Mouse (Mus musculus): ENCODE measurements around the gene Abcb6. TPM values are rescaled to one million over a fixed set of nuclear protein-coding genes. Genes with fewer than 3 reads are reported as not detected.

The Abcb6 gene
- polyA plus RNA-seq, 1 experiment from 2014 or later: 29.5 TPM

DNA sequence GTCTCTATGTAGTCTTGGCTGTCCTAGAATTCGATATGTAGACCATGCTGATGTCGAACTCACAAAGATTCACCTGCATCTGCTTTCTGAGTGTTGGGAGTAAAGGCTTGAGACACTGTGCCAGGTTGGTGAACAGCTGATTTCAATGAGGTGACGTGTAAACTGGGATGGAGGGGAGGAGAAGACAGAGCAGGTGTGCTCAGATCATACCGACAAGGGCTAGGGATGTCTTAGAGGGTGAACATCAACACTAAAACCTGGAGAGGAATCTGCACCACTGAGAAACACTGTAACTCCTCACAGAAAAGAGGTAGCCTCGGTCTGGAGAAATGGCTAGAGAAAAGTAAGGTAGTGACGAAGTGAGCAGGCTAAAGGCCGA is 12.1 kb downstream of the Abcb6 start:
- Histone ChIP-seq H3K9ac (peak overlapping the region; percentile 79), H3K27ac (peak overlapping the region; percentile 94), H3K4me2 (peak overlapping the region; percentile 76), H3K4me1 (peaks cover 15% of the 10 kb centered on the region), H3K27me3 (no peaks in the 10 kb centered on the region), H3K9me3 (no peaks in the 10 kb centered on the region), H3K4me3 (peak overlapping the region; percentile 80), H3K36me3 (peaks cover 35% of the 10 kb centered on the region)
- ATAC-seq (ENCODE audit: insufficient number of reproducible peaks, low FRiP score, low TSS enrichment, low read depth): no peak; the same call in 1 of the 2 replicates
- 7% methylated on average over 7 of the region's 7 CpGs for WGBS

GRCm38 (mm10) chr1:75160256-75160617 is 20.0 kb downstream of the Abcb6 start:
- no peaks in the 10 kb centered on the region for H3K36me3 ChIP-seq
- H3K4me2 ChIP-seq: no peak overlapping the region
- H3K9ac ChIP-seq: no peak overlapping the region
- no peaks in the 10 kb centered on the region for H3K9me3 ChIP-seq
- no peaks in the 10 kb centered on the region for H3K27me3 ChIP-seq
- no peaks in the 10 kb centered on the region for H3K4me1 ChIP-seq
- H3K4me3 ChIP-seq: no peak overlapping the region
- WGBS: 83% methylated on average over 4 of the region's 4 CpGs
- no peak for ATAC-seq (ENCODE audit: insufficient number of reproducible peaks, low FRiP score, low TSS enrichment, low read depth)
- H3K27ac ChIP-seq: no peak overlapping the region

DNA sequence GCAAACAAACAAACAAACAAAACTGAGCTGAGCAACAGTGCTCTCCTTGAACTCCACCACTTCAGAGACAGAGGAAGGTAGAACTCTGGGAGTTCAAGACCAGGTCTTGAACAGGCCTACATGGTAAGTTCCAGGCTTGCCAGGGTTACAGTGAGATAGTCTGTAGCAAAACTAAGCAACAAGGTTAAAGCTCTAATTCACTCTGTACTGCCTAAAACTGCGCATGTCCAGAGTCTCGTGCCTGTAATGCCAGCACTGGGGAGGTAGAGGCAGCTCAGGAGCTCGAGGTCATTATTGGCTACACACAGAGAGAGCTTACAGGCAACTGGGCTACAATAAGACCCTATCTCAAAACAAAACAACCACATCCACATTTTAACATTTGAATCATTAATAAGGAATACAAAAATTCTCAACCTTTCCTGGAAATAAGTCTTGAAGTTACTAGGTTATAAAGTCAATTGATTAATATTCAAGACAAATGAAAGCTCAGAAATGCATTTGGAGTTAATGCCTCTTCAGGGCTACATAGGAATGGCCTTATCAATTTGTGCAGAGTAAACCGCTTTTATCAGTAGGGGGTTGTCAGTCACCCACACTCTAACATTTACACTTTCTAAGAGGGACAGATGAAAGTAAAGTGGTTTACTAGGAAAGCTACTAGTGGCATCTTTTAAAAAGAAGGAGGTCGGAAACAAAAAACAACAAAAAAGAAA is 20.5 kb downstream of the Abcb6 start:
- Histone ChIP-seq H3K9me3 (no peaks in the 10 kb centered on the region), H3K4me2 (no peak overlapping the region), H3K4me3 (no peak overlapping the region), H3K4me1 (no peaks in the 10 kb centered on the region), H3K27ac (no peak overlapping the region), H3K36me3 (no peaks in the 10 kb centered on the region), H3K9ac (no peak overlapping the region), H3K27me3 (no peaks in the 10 kb centered on the region)
- 75% methylated on average over 5 of the region's 5 CpGs for WGBS
- no peak for ATAC-seq (ENCODE audit: insufficient number of reproducible peaks, low FRiP score, low TSS enrichment, low read depth)

DNA sequence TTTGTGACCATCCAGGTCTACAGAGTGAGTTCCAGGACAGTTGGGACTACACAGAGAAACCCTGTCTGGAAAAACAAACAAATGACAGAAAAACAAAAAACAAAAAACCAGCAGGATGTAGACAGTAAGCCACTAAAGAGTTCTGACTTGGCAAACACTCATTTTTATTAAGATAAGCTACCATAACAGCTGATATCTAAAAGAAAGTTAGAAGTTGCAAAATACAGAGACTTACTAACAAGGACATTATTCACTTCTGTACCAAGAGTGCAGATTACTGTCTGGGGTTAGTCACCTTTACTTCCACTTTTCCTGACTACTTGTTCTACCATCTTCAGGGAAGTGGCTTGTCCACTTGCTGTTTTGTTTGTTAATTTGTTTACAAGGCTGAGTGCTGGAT is 21.2 kb downstream of the Abcb6 start:
- H3K27ac ChIP-seq: no peak overlapping the region
- H3K4me2 ChIP-seq: no peak overlapping the region
- H3K4me3 ChIP-seq: no peak overlapping the region
- ATAC-seq (ENCODE audit: insufficient number of reproducible peaks, low FRiP score, low TSS enrichment, low read depth): no peak
- H3K9ac ChIP-seq: no peak overlapping the region
- no peaks in the 10 kb centered on the region for H3K36me3 ChIP-seq
- no peaks in the 10 kb centered on the region for H3K27me3 ChIP-seq
- H3K9me3 ChIP-seq: no peaks in the 10 kb centered on the region
- no peaks in the 10 kb centered on the region for H3K4me1 ChIP-seq

DNA sequence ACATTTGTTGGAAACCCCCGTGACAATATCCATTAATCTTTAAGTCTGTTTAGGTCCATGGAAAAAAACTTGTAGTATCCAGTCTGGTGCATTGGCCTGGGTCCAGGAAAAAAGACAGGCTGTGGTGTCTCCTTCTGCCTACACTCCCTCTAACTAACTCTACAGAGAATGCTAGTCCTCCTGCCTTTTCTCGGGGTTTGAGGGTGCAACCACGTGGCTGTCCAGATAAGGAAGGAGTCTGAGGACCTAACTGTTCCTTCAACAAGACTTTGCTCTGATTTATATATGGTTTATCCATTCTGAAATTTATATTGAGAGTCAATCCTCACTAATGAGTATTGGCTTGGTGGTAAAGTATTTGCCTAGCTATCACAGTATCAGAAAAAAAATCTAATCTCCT is 24.4 kb downstream of the Abcb6 start:
- Histone ChIP-seq H3K36me3 (no peaks in the 10 kb centered on the region), H3K4me2 (no peak overlapping the region), H3K4me1 (no peaks in the 10 kb centered on the region), H3K9me3 (no peaks in the 10 kb centered on the region), H3K27me3 (no peaks in the 10 kb centered on the region), H3K4me3 (no peak overlapping the region), H3K9ac (no peak overlapping the region), H3K27ac (no peak overlapping the region)
- WGBS: 60% methylated on average over 3 of the region's 3 CpGs
- no peak for ATAC-seq (ENCODE audit: insufficient number of reproducible peaks, low FRiP score, low TSS enrichment, low read depth)

GRCm38 (mm10) chr1:75148727-75149126 is 31.5 kb downstream of the Abcb6 start:
- Histone ChIP-seq H3K4me2 (no peak overlapping the region), H3K36me3 (peaks cover 47% of the 10 kb centered on the region), H3K4me3 (no peak overlapping the region)

DNA sequence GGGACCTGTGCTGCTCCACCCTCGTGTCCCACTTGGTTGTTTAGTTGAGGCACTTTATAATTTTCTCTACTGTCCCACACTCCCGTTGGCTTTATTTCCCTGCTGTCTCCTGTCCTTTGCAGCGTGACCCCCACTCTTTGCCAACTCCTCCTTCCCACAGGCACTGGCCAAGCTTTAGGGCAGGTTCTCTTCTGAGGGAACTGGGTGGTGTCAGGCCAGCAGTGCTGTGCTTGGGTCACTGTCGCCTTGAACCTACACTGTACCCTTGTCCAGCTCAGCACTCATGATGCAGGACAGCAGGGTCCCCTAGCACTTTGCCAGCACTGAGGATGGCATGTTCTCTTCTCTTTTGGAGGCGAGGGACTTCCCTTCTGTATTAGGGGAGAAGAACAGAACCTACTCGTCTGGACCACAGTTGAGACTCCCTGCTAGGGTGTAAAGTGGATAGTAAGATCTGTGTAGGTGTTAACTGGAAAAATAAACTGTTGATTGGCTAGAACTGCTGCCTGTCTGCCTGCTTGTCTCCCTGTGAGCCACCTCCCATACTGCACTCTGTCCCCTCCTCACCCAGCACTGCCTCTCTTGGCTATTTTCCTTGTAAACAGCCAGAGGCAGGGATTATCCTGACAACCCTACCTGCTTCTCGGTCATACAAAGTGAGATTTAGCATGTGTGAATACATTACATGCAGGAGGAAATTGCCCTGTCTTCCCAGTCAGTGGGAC is 32.6 kb downstream of the Abcb6 start:
- H3K36me3 ChIP-seq: peaks cover 47% of the 10 kb centered on the region
- no peak overlapping the region for H3K4me3 ChIP-seq
- H3K27ac ChIP-seq: no peak overlapping the region
- no peaks in the 10 kb centered on the region for H3K27me3 ChIP-seq
- no peak for ATAC-seq (ENCODE audit: insufficient number of reproducible peaks, low FRiP score, low TSS enrichment, low read depth)
- no peak overlapping the region for H3K4me2 ChIP-seq
- peaks cover 11% of the 10 kb centered on the region for H3K4me1 ChIP-seq
- H3K9ac ChIP-seq: no peak overlapping the region
- 77% methylated on average over 7 of the region's 7 CpGs for WGBS
- no peaks in the 10 kb centered on the region for H3K9me3 ChIP-seq

More at GRCm38 (mm10) chr1:75148727-75149126, 31.5 kb downstream of the Abcb6 start:
- Histone ChIP-seq H3K4me1 (peaks cover 6% of the 10 kb centered on the region), H3K9me3 (no peaks in the 10 kb centered on the region), H3K27ac (no peak overlapping the region), H3K27me3 (no peaks in the 10 kb centered on the region), H3K9ac (no peak overlapping the region)
- 89% methylated on average over 4 of the region's 4 CpGs for WGBS
- no peak for ATAC-seq (ENCODE audit: insufficient number of reproducible peaks, low FRiP score, low TSS enrichment, low read depth)

DNA sequence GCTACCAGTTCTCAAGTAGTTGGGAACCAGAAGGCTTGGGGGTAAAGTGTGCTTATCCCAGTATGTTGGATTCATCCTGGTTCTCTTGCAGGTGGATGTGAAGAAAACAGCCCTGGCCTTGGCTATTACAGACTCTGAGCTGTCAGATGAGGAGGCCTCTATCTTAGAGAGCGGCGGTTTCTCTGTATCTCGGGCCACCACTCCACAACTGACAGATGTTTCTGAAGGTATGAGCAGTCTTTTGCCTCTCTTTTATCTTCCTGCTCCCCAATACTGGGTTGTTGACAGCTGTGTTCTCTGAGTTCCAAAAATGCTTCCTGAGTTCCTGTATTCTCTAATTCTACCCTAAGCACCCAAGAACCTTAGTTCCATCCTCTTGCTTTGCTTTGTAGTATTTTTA is 34.6 kb downstream of the Abcb6 start:
- Histone ChIP-seq H3K9ac (no peak overlapping the region), H3K27me3 (no peaks in the 10 kb centered on the region), H3K36me3 (peaks cover 47% of the 10 kb centered on the region), H3K4me3 (no peak overlapping the region), H3K4me1 (peaks cover 18% of the 10 kb centered on the region), H3K9me3 (no peaks in the 10 kb centered on the region), H3K27ac (no peak overlapping the region), H3K4me2 (no peak overlapping the region)
- 92% methylated on average over 3 of the region's 3 CpGs for WGBS
- ATAC-seq (ENCODE audit: insufficient number of reproducible peaks, low FRiP score, low TSS enrichment, low read depth): no peak

- WGBS: under 1% methylated on average over 90 of the region's 91 CpGs
These were observed 37.6 kb downstream of the Abcb6 start, which contains the start of the genes Cnppd1 and Retreg2 for GRCm38 (mm10) chr1:75142301-75143261. Gene Cnppd1 (minus strand): TSS chr1:75142711. Gene Retreg2 (plus strand): TSS chr1:75142778.

DNA sequence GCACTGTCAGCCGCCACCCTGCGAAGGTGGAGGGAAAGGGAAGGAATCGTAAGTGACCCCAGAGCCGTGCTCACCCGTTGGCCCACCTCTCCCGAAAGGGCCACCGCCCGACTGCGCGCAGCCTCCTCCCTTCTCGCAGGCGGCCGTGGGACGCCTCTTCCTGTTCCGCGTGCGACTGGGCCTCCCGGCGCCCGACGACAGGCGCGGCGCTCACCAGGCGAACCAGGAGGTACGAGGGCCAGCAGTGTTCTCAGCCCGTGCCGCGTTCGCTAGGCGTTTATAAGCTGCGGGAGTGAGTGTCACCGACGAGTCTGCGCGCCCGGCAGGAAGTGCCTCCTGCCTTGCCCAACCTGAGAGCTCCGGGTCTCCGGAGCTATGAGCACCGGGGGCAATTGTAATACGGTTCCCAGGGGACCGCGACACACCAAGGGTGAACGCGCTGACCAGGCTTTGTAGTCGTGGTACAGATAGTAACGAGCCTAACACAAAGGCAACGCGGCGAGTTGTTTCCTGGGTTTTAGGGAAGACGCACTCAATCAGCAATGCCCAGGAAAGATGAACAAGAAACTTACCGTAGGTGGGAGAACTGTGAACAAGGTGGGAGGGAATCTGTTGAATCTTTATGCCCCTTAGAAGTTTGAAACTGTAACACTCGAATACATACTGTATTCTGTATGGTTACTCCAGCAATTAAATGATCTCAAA is 38.6 kb downstream of the Abcb6 start:
- Histone ChIP-seq H3K9me3 (no peaks in the 10 kb centered on the region), H3K9ac (peak overlapping the region; percentile 92), H3K4me3 (peak overlapping the region; percentile 97), H3K36me3 (peaks cover 56% of the 10 kb centered on the region), H3K4me1 (peaks cover 24% of the 10 kb centered on the region), H3K4me2 (peak overlapping the region; percentile 87), H3K27ac (peak overlapping the region; percentile 97), H3K27me3 (no peaks in the 10 kb centered on the region)
- no peak for ATAC-seq (ENCODE audit: insufficient number of reproducible peaks, low FRiP score, low TSS enrichment, low read depth)
- under 1% methylated on average over 52 of the region's 53 CpGs for WGBS

More at GRCm38 (mm10) chr1:75142301-75143261, 37.6 kb downstream of the Abcb6 start, which contains the start of the genes Cnppd1 and Retreg2:
- Histone ChIP-seq H3K4me2 (peak within 1 kb of the TSS; percentile 87), H3K36me3 (peaks cover 57% of the 10 kb centered on the region), H3K4me3 (peak within 1 kb of the TSS; percentile 97), H3K9ac (peak within 1 kb of the TSS; percentile 92), H3K9me3 (no peaks in the 10 kb centered on the region), H3K27ac (peak within 1 kb of the TSS; percentile 97), H3K27me3 (no peaks in the 10 kb centered on the region), H3K4me1 (peaks cover 24% of the 10 kb centered on the region)
- ATAC-seq (ENCODE audit: insufficient number of reproducible peaks, low FRiP score, low TSS enrichment, low read depth): peak; percentile 83

- Histone ChIP-seq H3K27ac (0 out of 2 replicates have a peak overlapping the region, but pooled peaks have one; percentile 97), H3K9me3 (no peaks in the 10 kb centered on the region), H3K27me3 (no peaks in the 10 kb centered on the region), H3K9ac (peak overlapping the region; percentile 92), H3K4me3 (peak overlapping the region; percentile 97), H3K4me2 (peak overlapping the region; percentile 87), H3K4me1 (peaks cover 24% of the 10 kb centered on the region), H3K36me3 (peaks cover 56% of the 10 kb centered on the region)
- WGBS: 52% methylated on average over 4 of the region's 4 CpGs
- ATAC-seq (ENCODE audit: insufficient number of reproducible peaks, low FRiP score, low TSS enrichment, low read depth): no peak
These were observed 39.5 kb downstream of the Abcb6 start for GRCm38 (mm10) chr1:75140601-75141190.

All from limb, embryonic 15.5 days (tissue).